Mouse (Mus musculus) right cerebral cortex, postnatal 4 days (tissue): ENCODE measurements around the gene Hoxc9.
A peak's percentile ranks its signal among the peaks of the same experiment; 100 is the strongest.

Experiments used
- DNase-seq: peaks from one replicate; pipeline ENCODE4 v3.0.0-alpha.2; 2022

The Hoxc9 gene

GRCm38 (mm10) chr15:102978615-102979515 lies 2.6 kb downstream of the Hoxc9 start:
- no peak for DNase-seq

GRCm38 (mm10) chr15:102979936-102980335 lies 3.7 kb downstream of the Hoxc9 start:
- no peak for DNase-seq

GRCm38 (mm10) chr15:102980352-102980751 lies 4.1 kb downstream of the Hoxc9 start:
- no peak for DNase-seq

- DNase-seq = no peak
Measured at GRCm38 (mm10) chr15:102980912-102981311, 4.7 kb downstream of the Hoxc9 start.

GRCm38 (mm10) chr15:102981379-102982288 lies 5.4 kb downstream of the Hoxc9 start:
- no peak for DNase-seq

- DNase-seq = no peak
Measured at GRCm38 (mm10) chr15:102983716-102984115, 7.5 kb downstream of the Hoxc9 start.

GRCm38 (mm10) chr15:102984521-102984920 lies 8.3 kb downstream of the Hoxc9 start:
- no peak for DNase-seq

GRCm38 (mm10) chr15:102984925-102985324 lies 8.7 kb downstream of the Hoxc9 start:
- no peak for DNase-seq

- DNase-seq = peak; percentile 95
Measured at GRCm38 (mm10) chr15:102987124-102987833, 11.0 kb downstream of the Hoxc9 start.

GRCm38 (mm10) chr15:102988078-102988477 lies 11.8 kb downstream of the Hoxc9 start:
- DNase-seq = no peak

GRCm38 (mm10) chr15:102990461-102991397 lies 14.5 kb downstream of the Hoxc9 start, which contains the start of gene Hoxc8:
TSS of gene Hoxc8 (plus strand) at chr15:102990607.
- no peak for DNase-seq

- DNase-seq = no peak
Measured at GRCm38 (mm10) chr15:102991782-102992181, 15.5 kb downstream of the Hoxc9 start.

GRCm38 (mm10) chr15:102992206-102992605 lies 16.0 kb downstream of the Hoxc9 start:
- no peak for DNase-seq

GRCm38 (mm10) chr15:102992863-102993262 lies 16.6 kb downstream of the Hoxc9 start:
- DNase-seq = no peak

- no peak for DNase-seq
Measured at GRCm38 (mm10) chr15:102996548-102996947, 20.3 kb downstream of the Hoxc9 start.

GRCm38 (mm10) chr15:102997431-102997830 lies 21.2 kb downstream of the Hoxc9 start:
- no peak for DNase-seq

GRCm38 (mm10) chr15:102997939-102998355 lies 21.7 kb downstream of the Hoxc9 start, which contains the start of gene Hoxc6:
TSS of gene Hoxc6 (plus strand) at chr15:102998257.
- no peak for DNase-seq

GRCm38 (mm10) chr15:102998608-102999182 lies 22.5 kb downstream of the Hoxc9 start:
- no peak for DNase-seq

GRCm38 (mm10) chr15:102999183-102999831 lies 23.1 kb downstream of the Hoxc9 start:
- DNase-seq = no peak

- DNase-seq = no peak
Measured at GRCm38 (mm10) chr15:102999955-103000354, 23.7 kb downstream of the Hoxc9 start.

GRCm38 (mm10) chr15:103000501-103000901 lies 24.3 kb downstream of the Hoxc9 start:
- DNase-seq = no peak
